Mouse (Mus musculus) lung, postnatal 0 days (tissue): ENCODE results near the gene Tyk2. TPM values are rescaled to one million over a fixed set of nuclear protein-coding genes. Genes with fewer than 3 reads are reported as not detected.

ENCODE experiments used
- ATAC-seq: fragments of 200-750 bp; cut with Nextera tagmentation; 2 replicates; pipeline ENCODE4 v1.8.0; 2017; ENCODE audit warnings: moderate library complexity
- DNase-seq: peaks from one replicate; pipeline ENCODE4 v3.0.0-alpha.2; 2016; ENCODE audit warnings: low spot score
- H3K27ac ChIP-seq: fragments of 300-500 bp; sonication (generic); 2 replicates; pipeline ENCODE4 v1.5.1; 2014; ENCODE audit warnings: antibody characterized with exemption, mild to moderate bottlenecking, low read length, mixed read lengths
- H3K27me3 ChIP-seq: fragments of 300-500 bp; sonication (generic); replicated peaks from 2 replicates; pipeline ENCODE4 v1.6.1; 2014; ENCODE audit warnings: low read length, mixed read lengths; ENCODE audit not compliant: insufficient read depth
- H3K36me3 ChIP-seq: fragments of 300-500 bp; sonication (generic); 2 replicates; pipeline ENCODE4 v1.6.1; 2014; ENCODE audit warnings: low read length, mixed read lengths; ENCODE audit not compliant: insufficient read depth
- H3K4me1 ChIP-seq: fragments of 300-500 bp; sonication (generic); 2 replicates; pipeline ENCODE4 v1.6.1; 2014; ENCODE audit warnings: antibody characterized with exemption, low read depth, low read length, mixed read lengths; ENCODE audit not compliant: insufficient read depth
- H3K4me2 ChIP-seq: fragments of 300-500 bp; sonication (generic); replicated peaks from 2 replicates; pipeline ENCODE4 v1.6.1; 2014; ENCODE audit warnings: low read depth, mild to moderate bottlenecking, low read length, moderate library complexity, mixed read lengths
- H3K4me3 ChIP-seq: fragments of 300-500 bp; sonication (generic); 2 replicates; pipeline ENCODE4 v1.5.1; 2014; ENCODE audit warnings: low read depth, low read length
- H3K9ac ChIP-seq: fragments of 300-500 bp; sonication (generic); replicated peaks from 2 replicates; pipeline ENCODE4 v1.6.1; 2014; ENCODE audit warnings: low read depth, mild to moderate bottlenecking
- H3K9me3 ChIP-seq: fragments of 300-500 bp; sonication (generic); 2 replicates; pipeline ENCODE4 v1.6.1; 2016; ENCODE audit warnings: low read length, mixed read lengths
- CTCF ChIP-seq: IDR thresholded peaks from 2 replicates; pipeline ENCODE4 v1.5.1; 2016; ENCODE audit warnings: antibody characterized with exemption, mild to moderate bottlenecking
- EP300 ChIP-seq: IDR thresholded peaks from 2 replicates; pipeline ENCODE4 v1.6.1; 2016; ENCODE audit warnings: antibody characterized with exemption, mild to moderate bottlenecking, control low read depth
- WGBS: fragments of 180-500 bp; shearing (Covaris S2); extraction: QIAGEN DNeasy Blood & Tissue Kit; methylation state at CpG from one replicate; pipeline ENCODE4 v1.1.7; 2014; 5-methylcytosine and 5-hydroxymethylcytosine counted together
- polyA plus RNA-seq: library from polyadenylated mRNA; unstranded; fragments of >200 nt; fragmentation: Nextera tagmentation; extraction: Ambion mirVana; gene quantifications from 2 replicates; pipeline ENCODE4 v1.2.1, GENCODE M21; 2015

Gene Tyk2
- 10.9 and 12.5 TPM in 2 replicates for polyA plus RNA-seq

- Histone ChIP-seq H3K9me3 (no peaks in the 10 kb centered on the region), H3K27me3 (no peaks in the 10 kb centered on the region), H3K4me2 (peak within 1 kb of the TSS; percentile 67), H3K4me1 (peaks cover 5% of the 10 kb centered on the region; the same call in 1 of the 2 replicates), H3K4me3 (peak within 1 kb of the TSS; percentile 62), H3K27ac (peak within 1 kb of the TSS; percentile 52), H3K36me3 (no peaks in the 10 kb centered on the region; the same call in 1 of the 2 replicates), H3K9ac (peak within 1 kb of the TSS; percentile 43)
- DNase-seq (peak; percentile 98), ATAC-seq (peak; percentile 96)
- TF ChIP-seq EP300 (no peak), CTCF (peak; percentile 1)
- 5% methylated on average over 37 of the region's 37 CpGs for WGBS
Observed at GRCm38 (mm10) chr9:21131059-21131956, at the start of gene Tyk2. Gene Tyk2 (minus strand): TSS chr9:21131243.

- 61% methylated on average over 1 of the region's 1 CpGs for WGBS
- no peak overlapping the region for H3K9ac ChIP-seq
- no peaks in the 10 kb centered on the region for H3K9me3 ChIP-seq
- H3K4me1 ChIP-seq = peaks cover 14% of the 10 kb centered on the region
- peak overlapping the region; percentile 72; the same call in 1 of the 2 replicates for H3K4me2 ChIP-seq
- DNase-seq (no peak), ATAC-seq (no peak)
- H3K36me3 ChIP-seq = no peaks in the 10 kb centered on the region
- no peak overlapping the region for H3K27ac ChIP-seq
- no peak for TF ChIP-seq CTCF
- no peak for TF ChIP-seq EP300
- no peak overlapping the region for H3K4me3 ChIP-seq
- H3K27me3 ChIP-seq = no peaks in the 10 kb centered on the region
Observed at GRCm38 (mm10) chr9:21180841-21181240, 49.8 kb upstream of the Tyk2 start.

- Histone ChIP-seq H3K4me3 (no peak overlapping the region), H3K36me3 (no peaks in the 10 kb centered on the region), H3K27me3 (no peaks in the 10 kb centered on the region), H3K9me3 (no peaks in the 10 kb centered on the region), H3K27ac (no peak overlapping the region), H3K4me2 (no peak overlapping the region), H3K4me1 (peaks cover 14% of the 10 kb centered on the region), H3K9ac (no peak overlapping the region)
- DNase-seq = no peak
- no peak for TF ChIP-seq EP300
- TF ChIP-seq CTCF = no peak
- no peak for ATAC-seq
- WGBS = 46% methylated on average over 4 of the region's 4 CpGs
Observed at GRCm38 (mm10) chr9:21180402-21180801, 49.4 kb upstream of the Tyk2 start.

- H3K4me2 ChIP-seq = no peak overlapping the region
- no peak for ATAC-seq
- H3K9me3 ChIP-seq = no peaks in the 10 kb centered on the region
- H3K9ac ChIP-seq = no peak overlapping the region
- H3K36me3 ChIP-seq = no peaks in the 10 kb centered on the region
- no peak for DNase-seq
- H3K27me3 ChIP-seq = no peaks in the 10 kb centered on the region
- H3K27ac ChIP-seq = no peak overlapping the region
- H3K4me3 ChIP-seq = no peak overlapping the region
- WGBS = 62% methylated on average over 6 of the region's 6 CpGs
- TF ChIP-seq EP300 (no peak), CTCF (no peak)
- no peaks in the 10 kb centered on the region for H3K4me1 ChIP-seq
Observed at GRCm38 (mm10) chr9:21172364-21172763, 41.3 kb upstream of the Tyk2 start.

- Histone ChIP-seq H3K27me3 (peaks cover 20% of the 10 kb centered on the region), H3K4me1 (peaks cover 21% of the 10 kb centered on the region), H3K9ac (no peak overlapping the region), H3K9me3 (no peaks in the 10 kb centered on the region), H3K36me3 (no peaks in the 10 kb centered on the region), H3K4me3 (no peak overlapping the region), H3K4me2 (no peak overlapping the region), H3K27ac (0 out of 2 replicates have a peak overlapping the region, but pooled peaks have one; percentile 86)
- DNase-seq (no peak), ATAC-seq (no peak)
- TF ChIP-seq EP300 (no peak), CTCF (no peak)
- 33% methylated on average over 1 of the region's 1 CpGs for WGBS
Observed at GRCm38 (mm10) chr9:21169157-21169556, 38.1 kb upstream of the Tyk2 start.
